Mouse (Mus musculus) retina, postnatal 7 days (tissue): ENCODE results near the gene Pcgf3.

Experiments used
- DNase-seq: peaks from one replicate; pipeline ENCODE4 v3.0.0-alpha.2; 2012; ENCODE audit warnings: low read depth, low spot score

The Pcgf3 gene

GRCm38 (mm10) chr5:108554041-108554440 is 93.0 kb downstream of the Pcgf3 start:
- DNase-seq: no peak
